Mouse (Mus musculus) kidney, embryonic 15.5 days (tissue): ENCODE results near the gene Vmn1r33. TPM values are rescaled to one million over a fixed set of nuclear protein-coding genes. Genes with fewer than 3 reads are reported as not detected.
"Not testable (repeated sequence)": the region's sequence is repeated elsewhere in the genome, so short reads cannot be mapped to it uniquely, and the experiment has no call there.

Experiments
- ATAC-seq: fragments of 200-750 bp; cut with Nextera tagmentation; replicated peaks from 2 replicates; pipeline ENCODE4 v1.8.0; 2017; ENCODE audit warnings: moderate TSS enrichment; ENCODE audit not compliant: low FRiP score
- H3K27ac ChIP-seq: fragments of 300-500 bp; sonication (generic); 2 replicates; pipeline ENCODE4 v1.5.1; 2015; ENCODE audit warnings: mild to moderate bottlenecking, inconsistent platforms
- H3K27me3 ChIP-seq: fragments of 300-500 bp; sonication (generic); 2 replicates; pipeline ENCODE4 v1.6.1; 2015; ENCODE audit warnings: inconsistent platforms
- H3K36me3 ChIP-seq: fragments of 300-500 bp; sonication (generic); 2 replicates; pipeline ENCODE4 v1.6.1; 2015; ENCODE audit warnings: inconsistent platforms
- H3K4me1 ChIP-seq: fragments of 300-500 bp; sonication (generic); 2 replicates; pipeline ENCODE4 v1.6.1; 2015; ENCODE audit warnings: inconsistent platforms
- H3K4me2 ChIP-seq: fragments of 300-500 bp; sonication (generic); 2 replicates; pipeline ENCODE4 v1.6.1; 2015; ENCODE audit warnings: moderate library complexity, mild to moderate bottlenecking, inconsistent platforms
- H3K4me3 ChIP-seq: fragments of 300-500 bp; sonication (generic); replicated peaks from 2 replicates; pipeline ENCODE4 v1.5.1; 2015; ENCODE audit warnings: mild to moderate bottlenecking, inconsistent platforms
- H3K9ac ChIP-seq: fragments of 300-500 bp; sonication (generic); 2 replicates; pipeline ENCODE4 v1.6.1; 2015; ENCODE audit warnings: mild to moderate bottlenecking, inconsistent platforms
- H3K9me3 ChIP-seq: fragments of 300-500 bp; sonication (generic); replicated peaks from 2 replicates; pipeline ENCODE4 v1.6.1; 2016; ENCODE audit warnings: inconsistent platforms
- WGBS: fragments of 180-500 bp; shearing (Covaris S2); methylation state at CpG from one replicate; pipeline ENCODE4 v1.1.7; 2015; ENCODE audit warnings: mixed read lengths; 5-methylcytosine and 5-hydroxymethylcytosine counted together
- polyA plus RNA-seq: library from polyadenylated mRNA; unstranded; fragments of >200 nt; fragmentation: Nextera tagmentation; extraction: Ambion mirVana; gene quantifications from 2 replicates; pipeline ENCODE4 v1.2.1, GENCODE M21; 2015

Vmn1r33 gene
- not detected in 2 replicates for polyA plus RNA-seq

GRCm38 (mm10) chr6:66618182-66618581, at the start of gene Vmn1r33:
Vmn1r33 (minus strand) TSS chr6:66618282.
- H3K4me3 ChIP-seq, ATAC-seq, H3K27me3 ChIP-seq: not testable (repeated sequence)

GRCm38 (mm10) chr6:66643779-66644178, 25.7 kb upstream of the Vmn1r33 start, which contains the start of gene Vmn1r34:
Vmn1r34 (minus strand) TSS chr6:66643879.
- WGBS: 88% methylated on average over 1 of the region's 1 CpGs
- ATAC-seq: no peak
- Histone ChIP-seq H3K9ac (no peak within 1 kb of the TSS), H3K36me3 (no peaks in the 10 kb centered on the region), H3K4me3 (no peak within 1 kb of the TSS), H3K4me1 (no peaks in the 10 kb centered on the region), H3K27ac (no peak within 1 kb of the TSS), H3K9me3 (no peaks in the 10 kb centered on the region), H3K4me2 (no peak within 1 kb of the TSS), H3K27me3 (no peaks in the 10 kb centered on the region)

More at GRCm38 (mm10) chr6:66618182-66618581, at the start of gene Vmn1r33:
- not testable (repeated sequence) for H3K4me1 ChIP-seq, H3K27ac ChIP-seq, H3K9me3 ChIP-seq, H3K36me3 ChIP-seq, H3K4me2 ChIP-seq, H3K9ac ChIP-seq

- no peak for ATAC-seq
- no peak overlapping the region for H3K4me2 ChIP-seq
- no peaks in the 10 kb centered on the region for H3K27me3 ChIP-seq
- H3K27ac ChIP-seq: no peak overlapping the region
- H3K9me3 ChIP-seq: no peaks in the 10 kb centered on the region
- no peak overlapping the region for H3K9ac ChIP-seq
- no peaks in the 10 kb centered on the region for H3K4me1 ChIP-seq
- H3K4me3 ChIP-seq: no peak overlapping the region
- no peaks in the 10 kb centered on the region for H3K36me3 ChIP-seq
Observed at GRCm38 (mm10) chr6:66595804-66596203, 22.3 kb downstream of the Vmn1r33 start.

Other genes with a start within 250 kb of the Vmn1r33 start
- 106 and 113 TPM in 2 replicates for gene Mad2l1, start 82.9 kb downstream of the Vmn1r33 start, polyA plus RNA-seq
- 0.06 TPM in 1 of 2 replicates, not detected in the other for gene Vmn1r32, start 58.2 kb downstream of the Vmn1r33 start, polyA plus RNA-seq
- not detected in 2 replicates for gene Vmn1r34, start 25.6 kb upstream of the Vmn1r33 start, polyA plus RNA-seq
- gene Vmn1r35, start 67.6 kb upstream of the Vmn1r33 start, polyA plus RNA-seq: not detected in 2 replicates
- gene Vmn1r36, start 100.9 kb upstream of the Vmn1r33 start, polyA plus RNA-seq: not detected in 2 replicates
- not detected in 2 replicates for gene Vmn1r37, start 111.1 kb upstream of the Vmn1r33 start, polyA plus RNA-seq
- not detected in 2 replicates for gene Vmn1r38, start 164.3 kb upstream of the Vmn1r33 start, polyA plus RNA-seq
- gene Vmn1r39, start 192.3 kb upstream of the Vmn1r33 start, polyA plus RNA-seq: not detected in 2 replicates